Comparison of ENCODE assay signal across 16 mouse cellular contexts in genomic region chr13:72184116-72184845, GRCm38 (mm10).
DNase-seq lines count a peak whose midpoint lies in the region; ATAC-seq and TF ChIP-seq lines count a peak whose summit lies in the region.
"Had no signal": no experiment of that assay in that cellular context is flagged by ENCODE, and none has a peak within 500 bp of the region (broad histone marks: within the 10 kb centered on the region; RNA-seq: fewer than 3 reads in every experiment).

No protein-coding gene starts in this region.

- 78% methylated on average over 15 of the region's 15 CpGs for WGBS in hindbrain, embryonic 12.5 days
- WGBS in hindbrain, embryonic 11.5 days, result 85% methylated on average over 15 of the region's 15 CpGs
- WGBS in hindbrain, postnatal 0 days, result 61% methylated on average over 15 of the region's 15 CpGs
- WGBS in stomach, postnatal 0 days, result 50% methylated on average over 15 of the region's 15 CpGs

- H3K27ac ChIP-seq in hindbrain, embryonic 12.5 days, result 0 out of 2 replicates have a peak overlapping the region, but pooled peaks have one; percentile 35
- no peak overlapping the region for H3K27ac ChIP-seq in hindbrain, embryonic 11.5 days (ENCODE audit: low read depth, low read length)
- no peak overlapping the region for H3K27ac ChIP-seq in hindbrain, postnatal 0 days
- H3K27ac ChIP-seq in stomach, postnatal 0 days (replicated peaks), result no peak overlapping the region
- H3K27ac ChIP-seq: layer of hippocampus, adult 2 months had no signal

- DNase-seq in hindbrain, embryonic 11.5 days (ENCODE audit: low spot score), result no peak
- DNase-seq in urinary bladder, postnatal 14 days (ENCODE audit: low spot score), result peak; percentile 9
- no peak for DNase-seq in urinary bladder, postnatal 25 days (ENCODE audit: low spot score)
- peak; percentile 51 for DNase-seq in hindbrain, postnatal 0 days (ENCODE audit: low spot score)
- peak; percentile 3 for DNase-seq in stomach, postnatal 0 days (ENCODE audit: low spot score)
- DNase-seq in T-cell, adult 2 months (ENCODE audit: low spot score), result no peak
- no peak for DNase-seq in frontal cortex, adult 2 months (ENCODE audit: extremely low spot score in 1 of 2, low spot score in 1 of 2)
- DNase-seq: cerebellum, adult 9-11 months; embryo, embryonic 11 days; liver; lung, adult 2 months; right cerebral cortex, postnatal 25 days had no signal

- H3K36me3 ChIP-seq in hindbrain, embryonic 12.5 days, result no peaks in the 10 kb centered on the region
- no peaks in the 10 kb centered on the region for H3K36me3 ChIP-seq in hindbrain, embryonic 11.5 days (ENCODE audit: control insufficient read depth, insufficient read depth, low read length)
- H3K36me3 ChIP-seq in hindbrain, postnatal 0 days (ENCODE audit: insufficient read depth, low read length), result no peaks in the 10 kb centered on the region
- H3K36me3 ChIP-seq in stomach, postnatal 0 days (ENCODE audit: control insufficient read depth, insufficient read depth, low read length), result no peaks in the 10 kb centered on the region

- H3K4me2 ChIP-seq in hindbrain, embryonic 12.5 days (replicated peaks), result no peak overlapping the region
- H3K4me2 ChIP-seq in hindbrain, embryonic 11.5 days (replicated peaks; ENCODE audit: low read depth, low read length), result no peak overlapping the region
- H3K4me2 ChIP-seq in hindbrain, postnatal 0 days (ENCODE audit: low read depth, low read length), result no peak overlapping the region
- no peak overlapping the region for H3K4me2 ChIP-seq in stomach, postnatal 0 days (replicated peaks; ENCODE audit: low read depth)

- TF ChIP-seq EP300 in stomach, postnatal 0 days (optimal IDR thresholded peaks at IDR 0.05), result no peak

- no peak for TF ChIP-seq CTCF in hindbrain, postnatal 0 days (IDR thresholded peaks at IDR 0.05; ENCODE audit: low read depth)
- no peak for TF ChIP-seq CTCF in stomach, postnatal 0 days (IDR thresholded peaks at IDR 0.05; ENCODE audit: low read depth)

- no peak overlapping the region for H3K9ac ChIP-seq in hindbrain, embryonic 12.5 days
- no peak overlapping the region for H3K9ac ChIP-seq in hindbrain, embryonic 11.5 days (ENCODE audit: low read depth, low read length)
- H3K9ac ChIP-seq in hindbrain, postnatal 0 days (replicated peaks; ENCODE audit: low read length), result no peak overlapping the region
- H3K9ac ChIP-seq in stomach, postnatal 0 days (ENCODE audit: low read length), result no peak overlapping the region

- H3K9me3 ChIP-seq in hindbrain, embryonic 12.5 days (replicated peaks), result no peaks in the 10 kb centered on the region
- H3K9me3 ChIP-seq in hindbrain, embryonic 11.5 days (ENCODE audit: control insufficient read depth, low read length), result no peaks in the 10 kb centered on the region
- H3K9me3 ChIP-seq in hindbrain, postnatal 0 days (ENCODE audit: low read length), result no peaks in the 10 kb centered on the region
- H3K9me3 ChIP-seq in stomach, postnatal 0 days (ENCODE audit: control insufficient read depth, low read length), result no peaks in the 10 kb centered on the region

- no peaks in the 10 kb centered on the region for H3K27me3 ChIP-seq in hindbrain, embryonic 12.5 days
- H3K27me3 ChIP-seq in hindbrain, embryonic 11.5 days (ENCODE audit: control insufficient read depth, insufficient read depth, low read length), result no peaks in the 10 kb centered on the region
- no peaks in the 10 kb centered on the region for H3K27me3 ChIP-seq in hindbrain, postnatal 0 days (ENCODE audit: insufficient read depth, low read length)
- no peaks in the 10 kb centered on the region for H3K27me3 ChIP-seq in stomach, postnatal 0 days (ENCODE audit: control insufficient read depth, insufficient read depth, low read length)
- H3K27me3 ChIP-seq: megakaryocyte, embryonic 14.5 days; Patski had no signal

- no peaks in the 10 kb centered on the region for H3K4me1 ChIP-seq in hindbrain, embryonic 12.5 days
- no peaks in the 10 kb centered on the region for H3K4me1 ChIP-seq in hindbrain, embryonic 11.5 days (replicated peaks; ENCODE audit: control insufficient read depth, insufficient read depth, low read length)
- H3K4me1 ChIP-seq in hindbrain, postnatal 0 days (ENCODE audit: insufficient read depth, low read length), result no peaks in the 10 kb centered on the region
- no peaks in the 10 kb centered on the region for H3K4me1 ChIP-seq in stomach, postnatal 0 days (replicated peaks; ENCODE audit: control insufficient read depth, insufficient read depth)
- H3K4me1 ChIP-seq: megakaryocyte, embryonic 14.5 days had no signal

- no peak for ATAC-seq in hindbrain, embryonic 12.5 days (ENCODE audit: low FRiP score)
- ATAC-seq in hindbrain, embryonic 11.5 days (ENCODE audit: low FRiP score), result no peak
- ATAC-seq in hindbrain, postnatal 0 days, result peak; percentile 43; the same call in 1 of the 2 replicates
- no peak for ATAC-seq in stomach, postnatal 0 days (ENCODE audit: low FRiP score, low TSS enrichment)

- no peak overlapping the region for H3K4me3 ChIP-seq in hindbrain, embryonic 12.5 days
- H3K4me3 ChIP-seq in hindbrain, embryonic 11.5 days (ENCODE audit: low read depth, low read length), result no peak overlapping the region
- no peak overlapping the region for H3K4me3 ChIP-seq in hindbrain, postnatal 0 days (ENCODE audit: low read length)
- H3K4me3 ChIP-seq in stomach, postnatal 0 days (ENCODE audit: low read depth, low read length), result no peak overlapping the region
- H3K4me3 ChIP-seq: layer of hippocampus, adult 2 months; megakaryocyte, embryonic 14.5 days had no signal

Comparison
In these comparisons a context has a peak if more than half of its experiments do, and no peak if none do; other contexts are left out.
1. DNase-seq: peak in urinary bladder, postnatal 14 days (single experiment), hindbrain, postnatal 0 days (single experiment) and stomach, postnatal 0 days (single experiment); none in hindbrain, embryonic 11.5 days (single experiment), urinary bladder, postnatal 25 days (single experiment), T-cell, adult 2 months (single experiment) and frontal cortex, adult 2 months (0 of 2).